11 mouse cellular contexts compared by ENCODE assay signal in genomic region chr1:171224857-171225256, GRCm38 (mm10). TPM values are rescaled to one million over a fixed set of nuclear protein-coding genes. Genes with fewer than 3 reads are reported as not detected.
DNase-seq lines count a peak whose midpoint lies in the region; ATAC-seq and TF ChIP-seq lines count a peak whose summit lies in the region.
"Had no signal": no experiment of that assay in that cellular context is flagged by ENCODE, and none has a peak within 500 bp of the region (broad histone marks: within the 10 kb centered on the region; RNA-seq: fewer than 3 reads in every experiment).

Apoa2 (plus strand) TSS chr1:171225054.

- H3K9ac ChIP-seq in heart, embryonic 13.5 days: no peak within 1 kb of the TSS
- H3K9ac ChIP-seq in intestine, embryonic 15.5 days: 0 out of 2 replicates have a peak within 1 kb of the TSS, but pooled peaks have one; percentile 13
- 0 out of 2 replicates have a peak within 1 kb of the TSS, but pooled peaks have one; percentile 25 for H3K9ac ChIP-seq in liver, embryonic 15.5 days
- H3K9ac ChIP-seq: lung, embryonic 15.5 days had no signal

- DNase-seq in heart, postnatal 4 days: no peak
- DNase-seq in embryonic facial prominence, embryonic 10.5 days (ENCODE audit: low spot score): no peak
- DNase-seq in layer of hippocampus, adult 9-11 months: no peak
- DNase-seq: cerebellum, adult 11 months had no signal

- no peaks in the 10 kb centered on the region for H3K9me3 ChIP-seq in heart, embryonic 13.5 days
- no peaks in the 10 kb centered on the region for H3K9me3 ChIP-seq in intestine, embryonic 15.5 days
- no peaks in the 10 kb centered on the region for H3K9me3 ChIP-seq in liver, embryonic 15.5 days (replicated peaks)
- H3K9me3 ChIP-seq in embryonic facial prominence, embryonic 10.5 days: no peaks in the 10 kb centered on the region
- H3K9me3 ChIP-seq: lung, embryonic 15.5 days; midbrain, embryonic 10.5 days had no signal

- WGBS in heart, embryonic 13.5 days: 67% methylated on average over 5 of the region's 5 CpGs
- 88% methylated on average over 5 of the region's 5 CpGs for WGBS in bone marrow, adult 2 months
- 61% methylated on average over 5 of the region's 5 CpGs for WGBS in intestine, embryonic 15.5 days
- WGBS in liver, embryonic 15.5 days (ENCODE audit: insufficient replicate concordance): 64% methylated on average over 5 of the region's 5 CpGs
- WGBS in embryonic facial prominence, embryonic 10.5 days: 80% methylated on average over 5 of the region's 5 CpGs

- H3K27ac ChIP-seq in heart, embryonic 13.5 days (replicated peaks): no peak within 1 kb of the TSS
- H3K27ac ChIP-seq in bone marrow, adult 2 months (ENCODE audit: control insufficient read depth, insufficient read depth, low read depth, low read length, poor library complexity): no peak within 1 kb of the TSS
- H3K27ac ChIP-seq in intestine, embryonic 15.5 days: no peak within 1 kb of the TSS
- peak within 1 kb of the TSS; percentile 87 for H3K27ac ChIP-seq in liver, embryonic 15.5 days (replicated peaks)
- no peak within 1 kb of the TSS for H3K27ac ChIP-seq in embryonic facial prominence, embryonic 10.5 days (replicated peaks)
- H3K27ac ChIP-seq: lung, embryonic 15.5 days had no signal

- H3K4me2 ChIP-seq in heart, embryonic 13.5 days: no peak within 1 kb of the TSS
- H3K4me2 ChIP-seq in intestine, embryonic 15.5 days (replicated peaks): no peak within 1 kb of the TSS
- H3K4me2 ChIP-seq in liver, embryonic 15.5 days: peak within 1 kb of the TSS; percentile 44
- H3K4me2 ChIP-seq: lung, embryonic 15.5 days had no signal

- TF ChIP-seq POLR2A in bone marrow, adult 2 months (IDR thresholded peaks at IDR 0.05; ENCODE audit: borderline replicate concordance, control insufficient read depth, low read depth, low read length): no peak

- peaks cover 23% of the 10 kb centered on the region for H3K4me1 ChIP-seq in heart, embryonic 13.5 days
- H3K4me1 ChIP-seq in bone marrow, adult 2 months (ENCODE audit: control insufficient read depth, insufficient read depth, low read length): peaks cover 3% of the 10 kb centered on the region
- peaks cover 9% of the 10 kb centered on the region for H3K4me1 ChIP-seq in intestine, embryonic 15.5 days (replicated peaks)
- peaks cover 25% of the 10 kb centered on the region for H3K4me1 ChIP-seq in liver, embryonic 15.5 days (replicated peaks)
- peaks cover 37% of the 10 kb centered on the region for H3K4me1 ChIP-seq in embryonic facial prominence, embryonic 10.5 days

- TF ChIP-seq CTCF in bone marrow, adult 2 months (IDR thresholded peaks at IDR 0.05; ENCODE audit: control insufficient read depth, insufficient read depth, low read length): no peak

- no peak for ATAC-seq in heart, embryonic 13.5 days (ENCODE audit: extremely low read depth, insufficient number of reproducible peaks, low FRiP score, low TSS enrichment)
- ATAC-seq in intestine, embryonic 15.5 days: no peak
- ATAC-seq in liver, embryonic 15.5 days (ENCODE audit: insufficient read depth): 0 out of 2 replicates have a peak, but pooled peaks have one; percentile 4
- ATAC-seq: hindbrain, embryonic 16.5 days had no signal

- peaks cover 9% of the 10 kb centered on the region for H3K36me3 ChIP-seq in heart, embryonic 13.5 days
- no peaks in the 10 kb centered on the region for H3K36me3 ChIP-seq in intestine, embryonic 15.5 days
- 0 out of 2 replicates have a peak, but pooled peaks cover 7% of the 10 kb centered on the region for H3K36me3 ChIP-seq in liver, embryonic 15.5 days (replicated peaks)
- H3K36me3 ChIP-seq in embryonic facial prominence, embryonic 10.5 days (replicated peaks): peaks cover 7% of the 10 kb centered on the region

- H3K4me3 ChIP-seq in heart, embryonic 13.5 days: no peak within 1 kb of the TSS
- no peak within 1 kb of the TSS for H3K4me3 ChIP-seq in bone marrow, adult 2 months (replicated peaks; ENCODE audit: control insufficient read depth, low read depth, low read length)
- H3K4me3 ChIP-seq in intestine, embryonic 15.5 days (replicated peaks): no peak within 1 kb of the TSS
- peak within 1 kb of the TSS; percentile 44 for H3K4me3 ChIP-seq in liver, embryonic 15.5 days (replicated peaks)
- H3K4me3 ChIP-seq in embryonic facial prominence, embryonic 10.5 days: no peak within 1 kb of the TSS
- H3K4me3 ChIP-seq: lung, embryonic 15.5 days; midbrain, embryonic 10.5 days had no signal

- H3K27me3 ChIP-seq in heart, embryonic 13.5 days (replicated peaks): no peaks in the 10 kb centered on the region
- H3K27me3 ChIP-seq in intestine, embryonic 15.5 days (replicated peaks): no peaks in the 10 kb centered on the region
- H3K27me3 ChIP-seq in liver, embryonic 15.5 days: no peaks in the 10 kb centered on the region
- H3K27me3 ChIP-seq in embryonic facial prominence, embryonic 10.5 days (replicated peaks; ENCODE audit: low read depth, poor library complexity, severe bottlenecking): no peaks in the 10 kb centered on the region
- H3K27me3 ChIP-seq: lung, embryonic 15.5 days had no signal

RNA-seq across cellular contexts. Expression of gene Apoa2, which starts in this region (rescaled TPM):
- 21.9 and 119 TPM in 2 replicates for polyA plus RNA-seq in heart, embryonic 13.5 days (2015; fragmentation: Nextera tagmentation; extraction: Ambion mirVana)
- total RNA-seq in heart, postnatal 4 days (2021): 1 to 10 TPM; 1.7 to 1.8 TPM
- polyA plus RNA-seq in bone marrow, adult 2 months (2011; ENCODE audit: insufficient read depth, insufficient read length, low replicate concordance, missing spikeins): 66.3 and 203 TPM in 2 replicates
- 84.7 and 123 TPM in 2 replicates for polyA plus RNA-seq in intestine, embryonic 15.5 days (2015; fragmentation: Nextera tagmentation; extraction: Ambion mirVana)
- 6,467 and 6,641 TPM in 2 replicates for polyA plus RNA-seq in liver, embryonic 15.5 days (2015; fragmentation: Nextera tagmentation; extraction: Ambion mirVana)
- polyA plus RNA-seq in embryonic facial prominence, embryonic 10.5 days (2016; fragmentation: Nextera tagmentation; extraction: Ambion mirVana): 2.7 and 3.1 TPM in 2 replicates

Comparison
In these comparisons a context has a peak if more than half of its experiments do, and no peak if none do; other contexts are left out.
1. RNA of gene Apoa2 (polyA plus RNA-seq): 6,467 to 6,641 TPM in liver, embryonic 15.5 days; 66.3 to 203 TPM in bone marrow, adult 2 months, 84.7 to 123 TPM in intestine, embryonic 15.5 days, 21.9 to 119 TPM in heart, embryonic 13.5 days and 2.7 to 3.1 TPM in embryonic facial prominence, embryonic 10.5 days; every median in the first group is over 10 times any median in the second.